Comparison of ENCODE assay signal across 14 mouse cellular contexts in the genomic region with DNA sequence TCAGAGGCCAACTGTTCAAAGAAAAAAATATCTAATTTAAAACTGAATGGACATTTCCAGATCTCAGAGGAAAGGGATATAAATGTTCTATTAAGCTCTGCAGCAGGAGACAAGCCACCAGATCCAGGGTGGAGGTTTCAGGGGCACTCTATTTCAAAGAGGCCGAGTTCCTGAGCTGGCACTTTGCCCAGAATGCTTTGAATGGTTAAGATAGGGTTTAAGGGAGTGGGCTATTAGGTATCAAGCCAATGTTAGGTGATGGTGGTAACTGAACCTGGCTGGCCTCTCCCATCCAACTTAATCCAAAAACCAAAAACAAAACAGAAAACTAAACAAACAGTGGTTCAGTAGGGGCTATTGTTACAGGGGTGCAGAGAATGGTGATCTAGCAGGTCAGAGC.
DNase-seq lines count a peak whose midpoint lies in the region; TF ChIP-seq lines count a peak whose summit lies in the region.
"Had no signal": no experiment of that assay in that cellular context is flagged by ENCODE, and none has a peak within 500 bp of the region (broad histone marks: within the 10 kb centered on the region; RNA-seq: fewer than 3 reads in every experiment).

No protein-coding gene starts in this region.

- DNase-seq in cerebellum, postnatal 10 days: peak; percentile 22 to 30
- DNase-seq in cerebellum, postnatal 36 days: no peak
- peak; percentile 25 for DNase-seq in kidney, adult 2 months
- DNase-seq in kidney, adult 11 months: no peak
- peak; percentile 16 for DNase-seq in retina, postnatal 1 day
- no peak for DNase-seq in retina, embryonic 14.5 days (ENCODE audit: low spot score)
- DNase-seq in urinary bladder, postnatal 10 days (ENCODE audit: low spot score): no peak
- DNase-seq in forebrain, embryonic 10.5 days (ENCODE audit: extremely low spot score, low spot score): no peak
- DNase-seq: B cell, adult 2 months; cerebellum, adult 9-11 months; thymus, postnatal 25 days had no signal

- no peak for TF ChIP-seq CTCF in kidney, adult 2 months (conservative IDR thresholded peaks at IDR 0.05; ENCODE audit: insufficient read depth, insufficient read length, low read depth, low read length)

- H3K9me3 ChIP-seq in forebrain, embryonic 10.5 days: peaks cover 6% of the 10 kb centered on the region
- H3K9me3 ChIP-seq: liver, embryonic 15.5 days had no signal

- H3K27me3 ChIP-seq in kidney, adult 2 months (replicated peaks; ENCODE audit: control insufficient read depth, insufficient read depth, low read length): no peaks in the 10 kb centered on the region
- no peaks in the 10 kb centered on the region for H3K27me3 ChIP-seq in forebrain, embryonic 10.5 days (ENCODE audit: poor library complexity, severe bottlenecking)
- H3K27me3 ChIP-seq: liver, embryonic 15.5 days had no signal

- WGBS in kidney, adult 2 months: 36% methylated on average over 1 of the region's 1 CpGs
- WGBS in forebrain, embryonic 10.5 days: 70% methylated on average over 1 of the region's 1 CpGs

- no peak overlapping the region for H3K27ac ChIP-seq in kidney, adult 2 months (ENCODE audit: insufficient read depth, low read depth, low read length)
- H3K27ac ChIP-seq in forebrain, embryonic 10.5 days: no peak overlapping the region
- H3K27ac ChIP-seq: liver, embryonic 15.5 days had no signal

- TF ChIP-seq POLR2A in kidney, adult 2 months (IDR thresholded peaks at IDR 0.05; ENCODE audit: low read depth, low read length): no peak

- H3K4me1 ChIP-seq in kidney, adult 2 months (ENCODE audit: control insufficient read depth, insufficient read depth, low read length): peaks cover 8% of the 10 kb centered on the region; the same call in 1 of the 2 replicates
- peaks cover 22% of the 10 kb centered on the region for H3K4me1 ChIP-seq in forebrain, embryonic 10.5 days

- H3K36me3 ChIP-seq in kidney, adult 2 months (ENCODE audit: control insufficient read depth, insufficient read depth, low read length): no peaks in the 10 kb centered on the region
- H3K36me3 ChIP-seq in forebrain, embryonic 10.5 days (replicated peaks): peaks cover 10% of the 10 kb centered on the region
- H3K36me3 ChIP-seq: liver, embryonic 15.5 days had no signal

- H3K4me3 ChIP-seq in kidney, adult 2 months (ENCODE audit: insufficient read depth, low read depth, low read length): no peak overlapping the region
- H3K4me3 ChIP-seq in forebrain, embryonic 10.5 days: no peak overlapping the region
- H3K4me3 ChIP-seq: erythroblast, embryonic 14.5 days; liver, embryonic 15.5 days; myocyte had no signal

Comparison
In these comparisons a context has a peak if more than half of its experiments do, and no peak if none do; other contexts are left out.
1. DNase-seq: peak in cerebellum, postnatal 10 days (2 of 2), kidney, adult 2 months (single experiment) and retina, postnatal 1 day (single experiment); none in cerebellum, postnatal 36 days (0 of 2), kidney, adult 11 months (single experiment), retina, embryonic 14.5 days (single experiment), urinary bladder, postnatal 10 days (single experiment) and forebrain, embryonic 10.5 days (single experiment).